Mouse (Mus musculus) left cerebral cortex, postnatal 10 days (tissue): ENCODE measurements around the gene Bace1. TPM values are rescaled to one million over a fixed set of nuclear protein-coding genes. Genes with fewer than 3 reads are reported as not detected.
A peak's percentile ranks its signal among the peaks of the same experiment; 100 is the strongest.

ENCODE experiments used
- DNase-seq, 2 experiments: peaks; one replicate each; pipeline ENCODE4 v3.0.0; 2021 to 2022; ENCODE audit warnings: low spot score in 2 of 2, mixed read lengths in 1 of 2; ENCODE audit errors: extremely low spot score in 1 of 2
- intact Hi-C: fragments of 180-260 bp; cut with DNase I; formaldehyde crosslinking; loops from one replicate; pipeline ENCODE4 v1.15.1; 2025
- total RNA-seq, 2 experiments: library from RNA; stranded (reverse); gene quantifications; 2 replicates each; pipeline ENCODE4 v1.2.3; 2021

Bace1 gene
- 100 to 1,000 TPM; 111 to 114 TPM for total RNA-seq

DNA sequence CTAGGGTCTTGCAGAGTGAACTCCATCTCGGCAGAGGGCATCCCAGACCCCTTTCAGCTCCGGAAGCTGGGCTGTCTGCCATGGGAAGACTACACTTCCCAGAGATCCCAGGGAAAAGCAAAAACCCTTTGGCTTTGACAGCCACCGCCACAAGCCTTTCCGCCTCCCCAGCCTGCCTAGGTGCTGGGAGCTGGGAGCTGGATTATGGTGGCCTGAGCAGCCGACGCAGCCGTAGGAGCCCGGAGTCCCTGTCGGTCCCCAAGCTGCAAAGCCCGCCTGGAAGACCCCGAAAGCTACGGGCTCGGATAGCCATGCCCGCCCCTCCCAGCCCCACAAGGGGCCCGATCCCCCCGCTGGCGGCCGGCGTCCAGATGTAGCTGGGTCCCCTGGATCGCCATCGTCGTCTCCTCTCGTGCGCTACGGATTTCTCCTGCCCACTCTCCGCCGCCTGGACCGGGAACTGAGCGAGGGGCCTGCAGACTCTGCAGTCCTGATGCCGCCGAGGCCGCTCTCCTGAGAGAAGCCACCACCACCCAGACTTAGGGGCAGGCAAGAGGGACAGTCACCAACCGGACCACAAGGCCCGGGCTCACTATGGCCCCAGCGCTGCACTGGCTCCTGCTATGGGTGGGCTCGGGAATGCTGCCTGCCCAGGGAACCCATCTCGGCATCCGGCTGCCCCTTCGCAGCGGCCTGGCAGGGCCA, at the start of gene Bace1:
TSS of gene Bace1 (plus strand) at position 147 of the 705 bp plus-strand sequence.
- peak; percentile 92 to 93 for DNase-seq
- intact Hi-C loops: loop anchor here (10.0 kb wide), 1 partner anchor 424 kb away; no protein-coding TSS in a partner anchor

DNA sequence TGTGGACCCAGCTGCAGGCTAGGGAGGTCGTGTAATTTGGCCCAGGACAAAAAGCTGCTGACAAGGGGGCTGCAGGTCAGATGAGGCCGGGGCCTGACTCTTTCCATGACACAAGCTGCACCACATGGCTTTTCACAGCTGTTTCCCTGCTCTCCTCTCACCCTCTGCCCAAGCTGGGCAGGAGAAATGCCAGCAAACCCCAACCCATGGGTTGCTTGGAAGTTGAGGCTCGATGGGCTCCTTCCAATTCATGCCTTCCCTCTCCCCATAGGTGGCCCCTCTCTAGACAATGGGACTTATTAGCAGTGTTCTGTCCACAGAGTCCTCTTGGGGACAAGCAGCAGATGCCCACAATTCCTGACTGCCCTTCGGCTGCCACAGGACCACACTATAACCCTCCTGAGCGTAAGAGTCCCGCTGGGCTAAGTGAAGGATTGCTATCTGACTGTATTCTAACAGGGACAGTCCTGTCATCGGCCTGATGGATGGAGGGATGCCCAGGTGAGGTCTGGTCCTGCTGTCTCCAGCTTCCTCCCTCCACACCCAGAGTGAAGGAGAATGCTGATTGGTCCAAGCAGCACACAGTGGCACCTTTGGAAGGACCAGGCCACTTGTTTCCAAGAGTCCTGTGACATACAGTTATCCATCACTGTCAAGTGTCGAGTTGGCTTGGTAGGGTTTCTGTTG, 46.8 kb upstream of the Bace1 start:
- no peak for DNase-seq
- intact Hi-C loops: no loop called here

DNA sequence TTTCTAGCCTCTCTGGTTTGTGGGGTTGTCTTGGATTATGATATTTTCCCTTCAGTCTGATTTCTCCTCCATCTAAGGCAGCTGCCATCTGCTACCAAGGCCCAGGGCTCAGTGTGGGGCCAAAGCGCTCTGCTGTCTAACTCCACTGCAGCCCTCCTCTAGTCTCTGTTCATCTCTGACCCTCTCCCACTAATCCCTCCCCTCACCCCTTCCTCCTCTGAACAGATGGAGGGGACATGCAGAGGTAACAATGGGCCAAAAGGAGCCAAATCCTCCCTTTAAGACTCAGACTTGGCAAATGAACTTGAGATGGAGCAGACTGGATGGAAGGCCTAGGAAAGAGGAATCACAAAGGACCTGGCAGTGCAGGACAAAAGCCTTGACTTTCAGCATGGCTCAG, 46.1 kb upstream of the Bace1 start:
- intact Hi-C loops: no loop called here
- DNase-seq: no peak

DNA sequence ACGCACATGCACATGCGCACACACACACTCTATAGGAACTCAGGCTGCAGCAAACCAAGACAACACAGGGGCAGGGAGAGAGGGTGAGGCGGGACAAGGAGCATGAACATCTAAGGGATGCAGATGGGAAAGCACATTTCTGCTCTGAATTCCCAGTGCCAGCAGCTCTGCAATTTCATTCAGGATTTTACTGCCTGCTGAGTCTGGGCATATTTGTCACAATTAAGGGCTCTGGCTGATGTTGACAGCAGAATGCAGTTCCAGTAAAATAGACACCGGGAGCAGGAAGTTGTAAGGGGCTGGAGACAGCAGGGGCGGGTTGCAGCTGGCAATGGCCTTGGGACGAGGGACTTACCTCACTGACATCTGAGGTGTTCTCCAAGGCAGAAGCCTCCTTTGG, 44.7 kb upstream of the Bace1 start:
- intact Hi-C loops: no loop called here
- no peak for DNase-seq

DNA sequence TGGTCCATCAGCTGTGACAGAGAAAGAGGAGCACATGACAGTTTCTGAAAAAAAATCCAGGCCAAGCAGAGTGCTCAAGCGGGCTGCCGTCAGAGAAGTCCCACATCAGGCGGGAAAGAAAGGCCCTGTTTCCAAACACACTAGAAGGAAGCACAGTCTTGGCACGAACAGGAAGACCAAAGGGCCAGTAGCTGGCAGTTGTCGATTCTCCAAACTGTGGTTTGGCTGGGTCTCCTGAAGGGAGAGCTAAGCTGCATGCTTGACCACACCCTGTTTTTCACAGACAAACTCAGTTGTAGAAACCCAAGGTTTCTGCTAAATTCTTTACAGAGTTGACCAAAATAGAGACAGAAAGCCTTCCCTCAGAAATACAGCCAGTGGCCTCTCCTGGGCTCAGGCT, 42.7 kb upstream of the Bace1 start:
- DNase-seq: no peak
- intact Hi-C loops: no loop called here

DNA sequence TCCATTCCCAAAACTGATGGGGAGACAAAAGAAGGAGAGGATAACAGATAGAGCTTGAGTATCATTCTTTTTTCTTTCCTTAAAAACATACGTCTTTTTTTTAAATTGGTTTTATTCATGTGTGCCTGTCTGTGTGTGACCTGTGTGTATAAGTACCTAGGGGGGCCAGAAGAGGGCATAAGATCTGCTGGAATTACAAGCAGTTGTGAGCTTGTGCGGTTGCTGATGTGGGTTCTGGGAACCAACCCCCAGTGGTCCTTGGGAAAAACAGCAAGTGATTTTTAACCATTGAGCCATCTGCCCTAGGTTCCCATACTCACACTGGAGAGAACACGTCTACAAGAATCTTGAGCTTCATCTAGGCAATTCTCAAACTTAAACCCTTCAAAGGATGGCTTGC, 41.1 kb upstream of the Bace1 start:
- intact Hi-C loops: no loop called here
- DNase-seq: no peak

DNA sequence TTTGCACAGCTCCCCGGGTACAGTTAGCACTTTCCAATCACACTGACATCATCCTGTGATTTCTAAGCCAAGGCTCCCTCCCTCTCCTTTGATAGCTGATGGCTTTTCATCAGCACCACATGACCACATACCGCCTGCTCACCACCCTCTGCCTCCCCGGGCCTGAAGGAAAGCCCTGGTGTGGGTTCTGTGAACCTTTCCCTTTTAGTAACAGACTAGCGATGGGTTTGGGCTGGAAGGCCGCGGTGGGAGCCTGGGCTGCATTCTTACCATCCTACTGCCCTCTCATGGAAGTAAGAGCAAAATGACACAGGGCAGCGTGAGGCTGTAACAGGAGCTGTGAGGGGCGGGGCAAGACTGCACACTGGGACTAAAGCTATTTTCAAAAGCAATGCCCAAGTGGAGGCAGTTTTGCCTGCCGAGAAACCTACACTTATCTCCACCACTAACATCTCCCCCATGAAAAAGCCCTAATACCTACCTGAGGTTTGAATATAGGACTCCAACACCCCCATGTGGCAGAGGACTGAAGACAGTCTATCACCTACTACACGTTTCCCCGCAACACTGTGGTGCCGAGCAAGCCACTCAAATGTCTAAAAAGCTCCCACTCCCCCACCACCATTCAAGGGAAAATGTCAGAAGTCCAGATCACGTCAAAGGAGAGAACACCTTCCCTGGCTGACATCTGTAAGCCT, 39.8 kb upstream of the Bace1 start:
- intact Hi-C loops: no loop called here
- DNase-seq: peak in 1 of 2 experiments; percentile 49

DNA sequence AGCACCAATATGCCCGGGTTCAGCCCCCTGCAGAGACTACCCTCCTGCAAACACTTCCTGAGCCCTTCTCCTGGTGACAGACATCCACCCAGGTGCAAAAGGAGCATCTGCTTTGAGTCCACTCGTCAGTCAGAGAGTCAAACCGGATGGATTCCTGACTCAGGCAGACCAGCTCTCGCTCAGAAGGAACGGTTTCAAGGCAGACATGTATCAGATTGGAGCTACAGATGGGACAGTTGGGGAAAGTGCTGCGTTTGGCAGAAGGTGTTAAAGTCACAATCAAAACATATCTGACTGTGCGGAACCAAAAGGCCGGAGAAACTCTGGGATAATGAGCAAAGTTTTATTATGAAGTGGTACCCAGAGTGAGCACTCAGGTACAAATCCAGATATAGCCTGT, 39.0 kb upstream of the Bace1 start:
- DNase-seq: peak in 1 of 2 experiments; percentile 42
- intact Hi-C loops: no loop called here

DNA sequence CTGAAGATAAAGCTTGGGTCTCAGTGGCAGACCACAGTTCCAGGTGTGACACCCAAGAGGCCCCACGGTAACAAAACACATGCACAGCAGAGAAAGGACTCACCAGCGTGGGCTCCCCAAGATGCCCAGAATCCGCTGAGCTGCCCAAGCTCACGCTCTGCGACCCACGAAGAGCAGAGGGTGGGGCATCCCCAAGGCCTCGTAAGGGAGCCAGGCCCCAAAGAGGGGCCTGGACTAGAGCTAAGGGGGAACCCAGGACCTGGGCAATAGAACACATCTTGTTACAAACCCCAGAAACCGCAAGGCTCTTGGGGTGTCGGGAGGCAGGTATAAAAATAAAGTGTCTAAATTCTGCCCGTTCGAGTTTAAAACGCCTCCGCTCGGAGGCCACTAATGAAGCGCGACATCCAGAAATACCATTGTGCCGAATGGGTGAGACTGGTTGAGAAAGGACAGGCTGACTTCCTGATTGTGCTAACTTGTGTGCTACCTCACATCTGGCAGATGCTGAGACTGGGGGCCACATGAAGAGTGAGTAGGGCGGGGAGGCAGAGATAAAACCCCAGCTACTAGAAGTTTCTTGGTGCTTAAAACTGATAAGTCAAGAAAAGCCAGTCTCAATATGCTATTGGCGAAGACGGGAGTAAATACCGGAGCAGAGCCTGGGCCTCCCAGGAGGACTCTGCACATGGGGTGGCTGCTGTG, 35.2 kb upstream of the Bace1 start:
- intact Hi-C loops: no loop called here
- no peak for DNase-seq

DNA sequence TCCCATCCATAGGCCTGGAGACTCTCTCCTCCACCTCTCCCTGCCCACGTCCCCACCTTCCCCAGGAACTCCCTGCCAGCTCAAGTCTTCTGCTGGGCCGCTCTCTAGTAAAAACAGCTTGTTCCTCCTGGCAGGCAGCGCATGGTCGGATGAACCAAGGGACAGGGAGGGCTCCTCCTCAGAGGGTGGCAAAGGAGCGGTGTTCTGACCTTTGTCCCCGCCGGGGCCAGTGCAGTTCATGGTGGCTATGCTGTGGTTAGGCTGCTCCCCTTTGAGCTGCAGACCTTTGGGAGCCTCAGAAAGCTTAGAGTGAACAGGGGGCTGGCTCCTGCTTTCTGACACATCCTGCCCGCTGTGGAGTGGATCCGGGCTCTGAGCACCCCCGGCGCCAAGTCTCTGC, 31.5 kb upstream of the Bace1 start:
- intact Hi-C loops: no loop called here
- DNase-seq: no peak

DNA sequence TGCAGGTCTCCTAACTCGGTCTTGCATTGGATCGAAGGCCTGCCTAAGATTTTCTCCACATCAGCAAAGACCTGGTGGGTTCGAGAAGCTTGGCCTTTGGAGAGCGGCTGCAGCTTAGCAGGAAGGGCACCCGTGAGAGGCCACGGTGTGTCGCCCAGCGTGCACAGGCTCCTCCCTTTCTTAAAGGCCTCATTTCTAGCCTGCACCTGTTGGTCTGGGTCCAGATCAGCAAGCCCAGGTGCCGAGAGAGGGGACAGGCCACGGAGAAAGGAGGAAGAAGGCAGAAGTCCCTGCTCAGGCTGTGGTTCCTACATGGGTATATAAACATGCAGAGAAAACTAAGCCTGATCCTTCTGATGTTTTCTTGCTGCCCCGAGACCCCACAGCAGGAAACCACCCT, 31.0 kb upstream of the Bace1 start:
- intact Hi-C loops: no loop called here
- no peak for DNase-seq

DNA sequence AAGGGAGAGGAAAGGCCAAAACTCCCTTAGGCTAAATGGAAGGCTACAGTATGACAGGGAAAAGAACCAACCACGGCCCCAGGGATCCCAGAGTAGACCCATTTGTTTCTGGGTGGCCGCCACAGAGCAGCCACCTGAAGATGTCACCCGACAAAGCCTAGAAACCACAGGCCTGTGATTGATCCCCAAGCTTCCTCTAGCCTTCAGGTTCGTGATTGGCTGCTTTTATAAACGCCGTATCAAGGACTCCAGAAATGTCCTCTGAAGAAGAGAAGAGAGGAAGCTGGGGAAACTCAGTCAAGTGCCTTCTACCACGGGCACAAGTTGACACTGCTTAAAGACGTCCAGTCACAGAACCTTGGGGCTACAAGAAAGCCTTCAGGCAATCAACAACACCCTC, 30.6 kb upstream of the Bace1 start:
- no peak for DNase-seq
- intact Hi-C loops: no loop called here

DNA sequence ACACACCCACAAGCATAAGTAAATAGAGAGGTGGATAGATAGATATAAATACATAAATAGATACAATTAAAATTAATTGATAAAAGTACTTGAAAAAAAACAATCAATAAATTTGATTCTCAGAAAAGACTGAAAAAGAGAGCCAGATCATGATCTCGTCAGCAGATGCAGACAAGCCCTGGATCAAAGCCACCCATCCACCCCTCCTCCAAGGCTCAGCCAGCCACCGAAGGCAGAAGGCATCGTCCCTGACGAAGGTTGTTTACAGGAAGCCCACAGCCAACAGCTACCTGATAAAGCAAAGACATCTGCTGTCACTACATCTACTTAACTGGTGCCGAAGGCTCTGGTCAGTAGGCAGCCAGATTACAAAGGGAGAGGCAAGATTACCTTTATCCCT, 26.4 kb upstream of the Bace1 start:
- DNase-seq: no peak
- intact Hi-C loops: no loop called here

DNA sequence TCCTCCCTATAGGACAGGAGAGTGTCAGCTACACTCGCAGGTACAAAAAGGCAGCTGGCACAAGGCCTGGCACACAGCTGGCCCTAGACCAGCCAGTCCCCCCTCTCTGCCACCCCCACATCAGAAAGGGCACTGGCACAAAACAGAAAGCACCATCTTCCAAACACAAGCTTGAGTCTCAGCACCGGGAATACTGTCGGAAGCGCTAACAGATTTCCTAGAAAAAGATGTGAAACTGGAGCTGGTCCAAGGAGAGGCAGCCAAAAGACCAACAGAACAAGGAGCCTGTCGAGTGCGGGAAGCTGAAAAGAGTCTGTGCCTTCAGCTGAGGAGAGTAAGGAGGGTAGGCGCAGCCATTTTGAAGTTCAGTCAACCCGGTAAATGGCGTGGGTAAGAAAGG, 23.3 kb upstream of the Bace1 start:
- intact Hi-C loops: no loop called here
- DNase-seq: peak; percentile 48 to 63

DNA sequence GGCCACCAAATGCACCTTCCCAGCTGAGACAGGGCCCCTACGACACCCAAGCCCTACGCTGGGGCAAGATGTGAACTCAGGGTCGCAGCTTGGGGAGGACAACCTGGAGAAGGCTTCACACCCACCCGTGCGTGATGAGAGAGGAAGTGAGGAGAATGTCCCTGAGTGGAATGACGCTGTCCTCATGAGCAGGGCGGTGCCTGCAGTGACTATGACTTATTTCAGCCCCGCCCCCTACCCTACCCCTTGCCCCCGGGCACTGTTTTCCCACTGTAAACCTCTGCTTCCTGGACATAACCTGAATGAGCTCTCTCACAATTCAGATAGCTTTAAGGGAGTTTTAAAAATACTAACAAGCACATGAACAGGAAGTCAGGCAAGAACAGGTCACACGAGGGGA, 22.9 kb upstream of the Bace1 start:
- intact Hi-C loops: no loop called here
- DNase-seq: no peak

DNA sequence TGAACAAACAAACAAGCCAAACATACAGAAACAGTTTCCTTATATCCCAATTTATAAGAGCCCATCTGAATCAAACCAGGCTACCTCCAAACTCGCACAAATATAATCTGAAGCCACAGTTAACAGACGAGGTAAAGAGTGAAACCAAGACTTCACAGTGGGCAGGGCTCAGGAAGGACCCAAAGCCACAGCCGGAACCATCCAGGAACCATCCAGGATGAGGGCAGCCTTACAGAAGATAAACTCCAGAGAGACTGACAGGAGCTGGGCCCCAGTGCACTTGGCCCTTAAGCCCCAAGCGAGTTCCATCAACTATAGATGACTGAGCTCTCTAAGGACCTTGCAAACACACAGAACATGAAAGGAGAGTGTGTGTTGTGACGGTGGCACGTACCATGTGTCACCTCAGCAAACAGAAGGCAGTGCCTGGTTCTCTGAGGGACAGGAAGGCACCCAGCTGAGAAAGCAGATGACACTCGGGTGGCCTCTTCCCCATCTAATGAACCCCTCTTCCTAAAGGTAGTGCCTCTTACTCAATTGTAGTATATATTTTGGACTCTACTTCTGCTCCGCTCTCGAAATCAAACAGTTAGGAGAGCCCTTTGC, 19.9 kb upstream of the Bace1 start:
- intact Hi-C loops: no loop called here
- no peak for DNase-seq

DNA sequence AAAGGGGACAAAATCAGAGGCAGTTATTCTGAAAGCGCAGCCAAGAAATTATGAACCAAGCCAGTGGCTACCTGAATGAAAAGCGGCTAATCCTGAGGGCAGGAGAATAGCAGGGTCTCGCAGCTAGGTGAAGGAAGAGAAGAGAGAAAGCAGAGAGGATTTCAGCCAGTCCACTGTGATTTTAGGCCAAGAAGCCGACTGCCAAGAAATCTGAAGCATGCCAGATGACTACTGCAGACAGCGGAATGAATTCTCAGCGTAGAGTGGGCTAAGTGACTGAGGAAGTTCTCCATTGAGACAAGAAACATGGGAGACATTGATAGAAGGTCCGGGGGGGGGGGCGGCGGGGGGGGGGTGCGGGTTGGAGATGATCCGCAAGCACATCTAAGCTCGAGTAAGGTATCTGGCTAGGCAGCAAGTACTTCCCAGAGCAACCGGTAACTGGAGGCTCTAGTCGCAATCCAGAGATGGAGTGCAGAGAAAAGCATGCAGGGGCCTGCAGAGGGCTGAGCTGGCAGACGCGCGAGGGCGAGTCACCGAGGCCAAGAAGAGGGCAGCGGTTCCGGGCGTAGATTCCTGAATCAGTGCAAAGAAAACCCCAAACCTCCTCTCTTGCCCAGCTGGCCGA, 10.6 kb upstream of the Bace1 start:
- DNase-seq: no peak
- intact Hi-C loops: no loop called here

DNA sequence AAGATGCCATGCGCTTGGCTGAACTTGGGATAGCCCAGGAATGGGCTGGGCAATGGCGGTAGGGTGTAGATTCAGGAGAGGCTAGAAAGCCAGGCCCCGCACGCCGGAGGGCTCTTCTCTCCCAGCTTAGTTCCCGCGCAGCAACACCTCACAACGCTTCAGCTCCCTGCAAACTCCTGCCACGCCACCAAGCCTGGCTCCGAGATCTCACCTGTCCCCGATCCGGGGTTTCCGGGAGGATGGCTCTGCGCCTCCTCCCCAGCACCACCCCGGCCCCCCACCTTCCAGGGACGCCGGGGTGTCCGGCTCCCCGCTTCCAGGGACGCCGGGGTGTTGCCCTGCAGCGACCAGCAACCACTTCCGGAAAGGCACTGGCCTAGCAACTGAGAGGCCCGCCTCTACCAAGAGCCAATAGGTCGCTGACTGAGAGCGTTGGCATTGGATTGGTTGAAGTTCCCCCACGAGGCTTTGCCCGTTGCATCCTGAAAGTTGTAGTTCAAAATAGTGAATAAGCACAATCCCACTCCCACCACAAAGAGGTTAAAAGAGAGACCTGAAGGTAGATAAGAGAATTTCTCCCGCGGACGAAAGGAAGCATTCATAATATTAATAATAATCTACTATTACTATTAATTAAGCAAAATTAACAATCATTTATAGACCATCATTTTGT, 10.0 kb upstream of the Bace1 start, which contains the start of gene Cep164:
TSS of gene Cep164 (minus strand) at position 401 of the 673 bp plus-strand sequence.
- peak; percentile 89 to 91 for DNase-seq

More for the DNA sequence above, 10.0 kb upstream of the Bace1 start, which contains the start of gene Cep164:
- intact Hi-C loops: no loop called here
